Mouse (Mus musculus): ENCODE measurements around the gene Lrrc7. TPM values are rescaled to one million over a fixed set of nuclear protein-coding genes. Genes with fewer than 3 reads are reported as not detected.
"Not testable (repeated sequence)": the region's sequence is repeated elsewhere in the genome, so short reads cannot be mapped to it uniquely, and the experiment has no call there.

Lrrc7 gene
- polyA plus RNA-seq, 1 experiment from 2014 or later, result 4.4 TPM

DNA sequence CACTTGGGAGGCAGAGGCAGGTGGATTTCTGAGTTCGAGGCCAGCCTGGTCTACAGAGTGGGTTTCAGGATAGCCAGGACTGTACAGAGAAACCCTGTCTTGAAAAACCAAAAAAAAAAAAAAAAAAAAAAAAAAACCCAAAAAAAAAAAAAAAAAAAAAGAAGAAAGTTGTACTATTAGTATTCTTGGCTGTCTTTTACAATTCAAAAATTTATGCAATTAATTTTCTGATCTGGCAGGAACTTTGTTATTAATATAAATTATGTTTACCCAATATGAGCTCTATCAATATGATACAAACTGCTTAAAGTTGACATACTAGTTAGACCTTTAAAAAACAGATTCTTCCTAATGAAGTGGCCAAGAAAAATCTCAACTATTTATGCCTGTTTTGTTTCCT, 459.5 kb downstream of the Lrrc7 start:
- H3K27me3 ChIP-seq (ENCODE audit: control insufficient read depth, insufficient read depth, low read length); H3K4me3 ChIP-seq (ENCODE audit: low read depth, low read length); H3K36me3 ChIP-seq (ENCODE audit: control insufficient read depth, insufficient read depth, low read length); H3K9me3 ChIP-seq (ENCODE audit: control insufficient read depth, low read depth, low read length); H3K4me2 ChIP-seq (replicated peaks; ENCODE audit: low read depth, low read length); H3K27ac ChIP-seq (ENCODE audit: low read length); H3K9ac ChIP-seq (replicated peaks; ENCODE audit: low read depth, low read length); H3K4me1 ChIP-seq (ENCODE audit: control insufficient read depth, insufficient read depth, low read length); ATAC-seq (ENCODE audit: insufficient number of reproducible peaks, insufficient read depth, low FRiP score, low read depth): not testable (repeated sequence)
- 100% methylated on average over 1 of the region's 1 CpGs for WGBS

DNA sequence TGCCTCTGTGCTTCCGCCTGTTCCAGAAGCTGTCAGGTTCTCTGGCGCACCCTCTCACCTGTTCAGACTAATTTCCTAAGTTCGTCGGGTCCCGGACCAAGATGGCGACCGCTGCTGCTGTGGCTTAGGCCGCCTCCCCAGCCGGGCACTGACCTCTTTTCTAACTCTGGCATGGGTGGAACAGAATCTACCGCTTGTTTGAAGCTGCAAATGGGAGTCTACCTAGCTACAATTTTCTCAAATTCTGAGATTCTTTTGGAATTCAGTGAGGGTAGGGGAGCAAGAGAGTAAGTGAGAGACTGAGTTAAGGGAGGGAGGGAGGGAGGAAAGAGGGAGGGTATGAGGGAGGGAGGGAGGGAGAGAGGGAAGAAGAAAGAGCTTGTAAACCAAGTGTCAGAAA, 460.0 kb downstream of the Lrrc7 start:
- not testable (repeated sequence) for H3K9me3 ChIP-seq (ENCODE audit: control insufficient read depth, low read depth, low read length); H3K27me3 ChIP-seq (ENCODE audit: control insufficient read depth, insufficient read depth, low read length); H3K9ac ChIP-seq (replicated peaks; ENCODE audit: low read depth, low read length); H3K27ac ChIP-seq (ENCODE audit: low read length); H3K4me3 ChIP-seq (ENCODE audit: low read depth, low read length); ATAC-seq (ENCODE audit: insufficient number of reproducible peaks, insufficient read depth, low FRiP score, low read depth); H3K4me2 ChIP-seq (replicated peaks; ENCODE audit: low read depth, low read length); H3K4me1 ChIP-seq (ENCODE audit: control insufficient read depth, insufficient read depth, low read length); H3K36me3 ChIP-seq (ENCODE audit: control insufficient read depth, insufficient read depth, low read length)
- 96% methylated on average over 8 of the region's 10 CpGs for WGBS

DNA sequence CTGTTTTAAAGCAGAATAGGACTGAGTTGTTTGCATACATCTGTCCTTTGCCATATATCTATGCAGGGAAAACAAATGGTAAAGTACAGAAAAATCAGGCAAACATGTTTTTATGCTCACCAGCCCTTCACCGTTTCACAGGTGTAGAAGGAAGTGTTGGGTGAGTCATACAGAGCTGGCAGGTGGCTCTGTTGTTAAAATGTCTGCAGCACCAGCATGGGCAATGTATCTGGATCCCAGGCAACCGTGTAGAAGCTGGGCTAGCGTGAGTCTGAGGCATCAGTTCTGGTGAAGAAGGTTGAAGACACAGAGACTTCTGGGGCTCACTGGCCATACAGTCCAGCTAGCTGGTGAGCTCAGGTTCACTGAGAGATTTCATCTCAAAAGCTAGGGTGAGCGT, 468.1 kb downstream of the Lrrc7 start:
- Histone ChIP-seq H3K9ac (replicated peaks; ENCODE audit: low read depth, low read length) (no peak overlapping the region), H3K4me1 (ENCODE audit: control insufficient read depth, insufficient read depth, low read length) (no peaks in the 10 kb centered on the region), H3K9me3 (ENCODE audit: control insufficient read depth, low read depth, low read length) (no peaks in the 10 kb centered on the region), H3K27ac (ENCODE audit: low read length) (no peak overlapping the region), H3K4me3 (ENCODE audit: low read depth, low read length) (no peak overlapping the region), H3K4me2 (replicated peaks; ENCODE audit: low read depth, low read length) (no peak overlapping the region), H3K27me3 (ENCODE audit: control insufficient read depth, insufficient read depth, low read length) (no peaks in the 10 kb centered on the region), H3K36me3 (ENCODE audit: control insufficient read depth, insufficient read depth, low read length) (no peaks in the 10 kb centered on the region)
- no peak for ATAC-seq (ENCODE audit: insufficient number of reproducible peaks, insufficient read depth, low FRiP score, low read depth)
- WGBS, result 83% methylated on average over 4 of the region's 4 CpGs

DNA sequence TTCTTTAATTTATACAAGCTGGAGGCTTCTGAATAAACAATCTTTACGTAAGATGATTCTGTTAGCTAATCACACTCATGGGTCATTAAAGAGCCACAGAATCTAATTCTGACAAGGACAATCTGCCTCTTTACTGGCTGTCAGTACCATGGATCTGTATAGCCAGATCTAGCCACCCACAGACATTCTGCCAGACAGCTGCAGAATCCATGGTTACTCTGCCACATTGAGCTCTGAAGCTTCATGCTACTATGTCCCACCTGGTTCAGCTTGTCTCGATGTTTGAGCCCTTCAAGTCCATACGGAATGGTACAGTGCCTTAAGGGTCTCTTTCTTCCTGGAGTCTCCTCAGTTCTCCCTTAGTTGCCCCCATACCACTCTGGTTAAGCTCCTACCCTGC, 470.4 kb downstream of the Lrrc7 start:
- no peak overlapping the region for H3K27ac ChIP-seq (ENCODE audit: low read length)
- H3K9me3 ChIP-seq (ENCODE audit: control insufficient read depth, low read depth, low read length), result no peaks in the 10 kb centered on the region
- WGBS, result 65% methylated on average over 3 of the region's 3 CpGs
- no peak overlapping the region for H3K4me2 ChIP-seq (replicated peaks; ENCODE audit: low read depth, low read length)
- ATAC-seq (ENCODE audit: insufficient number of reproducible peaks, insufficient read depth, low FRiP score, low read depth), result no peak
- H3K36me3 ChIP-seq (ENCODE audit: control insufficient read depth, insufficient read depth, low read length), result no peaks in the 10 kb centered on the region
- H3K9ac ChIP-seq (replicated peaks; ENCODE audit: low read depth, low read length), result no peak overlapping the region
- no peaks in the 10 kb centered on the region for H3K4me1 ChIP-seq (ENCODE audit: control insufficient read depth, insufficient read depth, low read length)
- no peak overlapping the region for H3K4me3 ChIP-seq (ENCODE audit: low read depth, low read length)
- H3K27me3 ChIP-seq (ENCODE audit: control insufficient read depth, insufficient read depth, low read length), result no peaks in the 10 kb centered on the region

DNA sequence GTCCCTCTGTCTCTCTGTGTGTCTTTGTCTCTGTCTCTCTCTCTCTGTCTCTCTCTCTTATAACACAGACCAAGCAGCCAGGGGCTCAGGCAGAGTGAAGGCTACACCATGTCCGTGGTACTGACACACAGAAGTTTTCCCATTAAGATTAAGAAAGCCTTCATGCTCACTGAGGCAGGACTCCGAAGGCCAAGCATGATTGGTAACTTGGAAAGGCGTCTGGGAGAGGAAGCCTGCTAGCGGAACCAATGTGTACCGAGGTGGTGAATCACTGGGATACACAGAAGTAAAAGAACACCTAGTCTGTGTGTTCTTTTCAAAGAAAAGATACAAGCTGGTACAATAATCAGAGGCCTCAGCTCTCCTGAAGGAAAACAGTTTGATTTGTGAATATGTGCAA, 484.2 kb downstream of the Lrrc7 start:
- no peaks in the 10 kb centered on the region for H3K4me1 ChIP-seq (ENCODE audit: control insufficient read depth, insufficient read depth, low read length)
- WGBS, result 74% methylated on average over 5 of the region's 5 CpGs
- no peak overlapping the region for H3K27ac ChIP-seq (ENCODE audit: low read length)
- H3K27me3 ChIP-seq (ENCODE audit: control insufficient read depth, insufficient read depth, low read length), result no peaks in the 10 kb centered on the region
- no peaks in the 10 kb centered on the region for H3K9me3 ChIP-seq (ENCODE audit: control insufficient read depth, low read depth, low read length)
- H3K4me3 ChIP-seq (ENCODE audit: low read depth, low read length), result no peak overlapping the region
- H3K36me3 ChIP-seq (ENCODE audit: control insufficient read depth, insufficient read depth, low read length), result no peaks in the 10 kb centered on the region
- no peak overlapping the region for H3K9ac ChIP-seq (replicated peaks; ENCODE audit: low read depth, low read length)
- no peak overlapping the region for H3K4me2 ChIP-seq (replicated peaks; ENCODE audit: low read depth, low read length)
- ATAC-seq (ENCODE audit: insufficient number of reproducible peaks, insufficient read depth, low FRiP score, low read depth), result no peak

DNA sequence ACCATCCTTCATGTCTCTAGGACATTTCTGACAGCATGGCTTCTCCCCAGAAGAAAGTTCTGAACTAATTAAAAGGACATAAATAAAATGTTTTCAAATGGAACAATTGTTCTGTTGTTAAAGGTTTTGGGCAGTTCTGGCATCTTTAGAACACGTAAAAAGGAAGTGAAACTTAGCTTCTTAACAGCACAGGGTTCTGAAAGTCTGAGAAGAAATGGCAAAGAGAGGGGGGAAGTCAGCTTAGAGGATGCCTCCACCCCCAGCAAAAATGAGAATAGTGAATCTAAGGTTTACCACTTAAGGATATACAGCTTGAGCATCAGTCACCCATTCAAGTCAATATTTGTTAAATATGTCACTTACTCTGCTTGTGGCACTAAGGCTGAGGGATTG, 484.6 kb downstream of the Lrrc7 start:
- no peaks in the 10 kb centered on the region for H3K4me1 ChIP-seq (ENCODE audit: control insufficient read depth, insufficient read depth, low read length)
- H3K36me3 ChIP-seq (ENCODE audit: control insufficient read depth, insufficient read depth, low read length), result no peaks in the 10 kb centered on the region
- 51% methylated on average over 1 of the region's 1 CpGs for WGBS
- no peaks in the 10 kb centered on the region for H3K27me3 ChIP-seq (ENCODE audit: control insufficient read depth, insufficient read depth, low read length)
- H3K9me3 ChIP-seq (ENCODE audit: control insufficient read depth, low read depth, low read length), result no peaks in the 10 kb centered on the region
- H3K4me2 ChIP-seq (replicated peaks; ENCODE audit: low read depth, low read length), result no peak overlapping the region
- no peak for ATAC-seq (ENCODE audit: insufficient number of reproducible peaks, insufficient read depth, low FRiP score, low read depth)
- no peak overlapping the region for H3K4me3 ChIP-seq (ENCODE audit: low read depth, low read length)
- no peak overlapping the region for H3K27ac ChIP-seq (ENCODE audit: low read length)
- H3K9ac ChIP-seq (replicated peaks; ENCODE audit: low read depth, low read length), result no peak overlapping the region

DNA sequence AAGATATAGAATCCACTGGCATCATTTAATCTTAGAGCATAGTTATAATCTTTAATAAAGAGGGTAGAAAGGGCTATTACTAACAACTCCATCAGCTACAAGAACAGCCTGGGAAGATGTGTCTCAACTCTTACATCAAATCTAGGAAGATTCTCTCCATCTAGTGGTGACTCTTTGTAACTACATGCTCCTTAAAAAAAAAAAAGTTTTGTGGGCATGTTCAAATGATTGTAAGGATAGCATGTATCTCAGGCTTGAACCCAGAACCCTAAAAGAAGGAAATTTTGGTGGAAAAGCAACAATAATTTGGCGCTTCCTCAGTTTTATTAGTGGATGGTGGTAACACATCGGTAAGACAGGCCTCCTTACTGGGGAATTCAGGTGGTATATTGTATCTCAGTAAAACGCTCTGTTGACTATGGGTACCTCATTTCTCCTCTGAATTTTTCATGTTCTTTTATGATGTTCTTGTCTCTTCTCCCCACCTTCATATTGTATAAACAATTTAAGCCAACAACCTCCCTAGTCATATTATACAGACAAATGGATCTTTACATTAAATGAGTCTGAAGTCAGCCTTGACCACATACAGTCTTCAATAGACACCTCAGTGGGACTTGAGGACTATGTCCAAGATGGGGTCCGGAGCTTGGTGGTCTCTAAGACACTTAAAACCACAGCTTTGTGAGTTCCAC, 485.2 kb downstream of the Lrrc7 start:
- H3K4me1 ChIP-seq (ENCODE audit: control insufficient read depth, insufficient read depth, low read length), result no peaks in the 10 kb centered on the region
- WGBS, result 46% methylated on average over 4 of the region's 4 CpGs
- ATAC-seq (ENCODE audit: insufficient number of reproducible peaks, insufficient read depth, low FRiP score, low read depth), result no peak

DNA sequence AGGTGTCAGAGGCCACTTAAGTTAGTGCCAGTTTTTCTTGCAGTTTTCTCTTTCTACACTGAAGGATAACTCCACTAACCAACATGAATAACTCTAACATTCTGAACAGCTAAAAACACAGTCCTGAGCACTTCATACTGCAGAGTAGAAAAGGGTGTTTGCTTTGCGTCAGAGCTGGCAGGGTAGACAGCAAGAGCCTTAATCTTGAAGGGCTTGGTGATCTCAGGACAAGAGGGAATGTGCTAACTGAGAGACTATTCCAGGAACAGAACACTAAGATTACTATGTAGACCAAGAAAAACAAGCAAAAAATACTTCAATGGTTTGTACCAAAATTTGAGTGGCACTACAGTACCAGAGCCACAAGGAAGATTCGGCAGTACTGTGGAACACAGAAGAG, 487.0 kb downstream of the Lrrc7 start:
- Histone ChIP-seq H3K4me3 (ENCODE audit: low read depth, low read length) (no peak overlapping the region), H3K4me2 (replicated peaks; ENCODE audit: low read depth, low read length) (no peak overlapping the region), H3K27me3 (ENCODE audit: control insufficient read depth, insufficient read depth, low read length) (no peaks in the 10 kb centered on the region), H3K27ac (ENCODE audit: low read length) (no peak overlapping the region), H3K9ac (replicated peaks; ENCODE audit: low read depth, low read length) (no peak overlapping the region), H3K9me3 (ENCODE audit: control insufficient read depth, low read depth, low read length) (no peaks in the 10 kb centered on the region), H3K4me1 (ENCODE audit: control insufficient read depth, insufficient read depth, low read length) (no peaks in the 10 kb centered on the region), H3K36me3 (ENCODE audit: control insufficient read depth, insufficient read depth, low read length) (no peaks in the 10 kb centered on the region; the same call in 1 of the 2 replicates)
- ATAC-seq (ENCODE audit: insufficient number of reproducible peaks, insufficient read depth, low FRiP score, low read depth), result no peak
- 79% methylated on average over 2 of the region's 2 CpGs for whole genome bisulfite sequencing

More for the DNA sequence above, 485.2 kb downstream of the Lrrc7 start:
- H3K4me2 ChIP-seq (replicated peaks; ENCODE audit: low read depth, low read length), result no peak overlapping the region
- H3K4me3 ChIP-seq (ENCODE audit: low read depth, low read length), result no peak overlapping the region
- H3K27ac ChIP-seq (ENCODE audit: low read length), result no peak overlapping the region
- H3K27me3 ChIP-seq (ENCODE audit: control insufficient read depth, insufficient read depth, low read length), result no peaks in the 10 kb centered on the region
- H3K9me3 ChIP-seq (ENCODE audit: control insufficient read depth, low read depth, low read length), result no peaks in the 10 kb centered on the region
- H3K9ac ChIP-seq (replicated peaks; ENCODE audit: low read depth, low read length), result no peak overlapping the region
- H3K36me3 ChIP-seq (ENCODE audit: control insufficient read depth, insufficient read depth, low read length), result no peaks in the 10 kb centered on the region

Data from stomach, embryonic 14.5 days (tissue).